8 mouse cellular contexts compared by ENCODE assay signal in genomic region chr11:49712555-49713335, GRCm38 (mm10). TPM values are rescaled to one million over a fixed set of nuclear protein-coding genes. Genes with fewer than 3 reads are reported as not detected.
DNase-seq lines count a peak whose midpoint lies in the region; ATAC-seq and TF ChIP-seq lines count a peak whose summit lies in the region.

TSS of gene Cnot6 (minus strand) at chr11:49712723.

- ATAC-seq in common myeloid progenitor, adult 5-6 weeks (replicated peaks; ENCODE audit: low read depth, poor library complexity, severe bottlenecking), result peak; percentile 95
- peak; percentile 98 for ATAC-seq in hindbrain, postnatal 0 days
- ATAC-seq in megakaryocyte, adult 5-6 weeks (ENCODE audit: poor library complexity, severe bottlenecking), result peak; percentile 99

- H3K27me3 ChIP-seq in hindbrain, postnatal 0 days (ENCODE audit: insufficient read depth, low read length), result no peaks in the 10 kb centered on the region

- H3K4me2 ChIP-seq in hindbrain, postnatal 0 days (ENCODE audit: low read depth, low read length), result peak within 1 kb of the TSS; percentile 67

- peak within 1 kb of the TSS; percentile 88 for H3K27ac ChIP-seq in gastrocnemius, adult 2 months
- peak within 1 kb of the TSS; percentile 90 for H3K27ac ChIP-seq in hindbrain, postnatal 0 days
- peak within 1 kb of the TSS; percentile 88 for H3K27ac ChIP-seq in left cerebral cortex, adult 2 months

- H3K4me3 ChIP-seq in gastrocnemius, adult 2 months, result peak within 1 kb of the TSS; percentile 97
- H3K4me3 ChIP-seq in hindbrain, postnatal 0 days (ENCODE audit: low read length), result peak within 1 kb of the TSS; percentile 63
- peak within 1 kb of the TSS; percentile 94 for H3K4me3 ChIP-seq in left cerebral cortex, adult 2 months

- no peaks in the 10 kb centered on the region for H3K36me3 ChIP-seq in hindbrain, postnatal 0 days (ENCODE audit: insufficient read depth, low read length)

- H3K9me3 ChIP-seq in hindbrain, postnatal 0 days (ENCODE audit: low read length), result no peaks in the 10 kb centered on the region

- intact Hi-C loops in gastrocnemius, adult 2 months (cut with DNase I), result loop anchor here (5.0 kb wide), 2 partner anchors 60 to 135 kb away; partner anchors contain the start of gene Mapk9
- intact Hi-C loops in left cerebral cortex, adult 2 months (cut with DNase I), result loop anchor here (5.0 to 10.0 kb wide), 3 partner anchors 60 to 878 kb away; partner anchors contain the start of gene Mapk9

- TF ChIP-seq CTCF in gastrocnemius, adult 2 months (IDR thresholded peaks at IDR 0.05), result no peak
- no peak for TF ChIP-seq CTCF in hindbrain, postnatal 0 days (IDR thresholded peaks at IDR 0.05; ENCODE audit: low read depth)
- no peak for TF ChIP-seq CTCF in left cerebral cortex, adult 2 months (IDR thresholded peaks at IDR 0.05)

- peak within 1 kb of the TSS; percentile 85 for H3K9ac ChIP-seq in hindbrain, postnatal 0 days (replicated peaks; ENCODE audit: low read length)

- peaks cover 12% of the 10 kb centered on the region; the same call in 1 of the 2 replicates for H3K4me1 ChIP-seq in hindbrain, postnatal 0 days (ENCODE audit: insufficient read depth, low read length)

- DNase-seq in ZHBTc4 (ENCODE audit: low read depth, low spot score), result peak; percentile 100
- DNase-seq in gastrocnemius, adult 2 months, result peak; percentile 99
- peak; percentile 98 for DNase-seq in hindbrain, postnatal 0 days (ENCODE audit: low spot score)
- DNase-seq in left cerebral cortex, adult 2 months (ENCODE audit: extremely low spot score in 1 of 2, low spot score in 2 of 2), result peak; percentile 98 to 99
- peak; percentile 98 to 99 for DNase-seq in right cerebral cortex, adult 2 months (ENCODE audit: low spot score in 2 of 2)
- peak; percentile 98 for DNase-seq in urinary bladder, postnatal 14 days (ENCODE audit: low spot score)

- under 1% methylated on average over 52 of the region's 65 CpGs for WGBS in hindbrain, postnatal 0 days

RNA-seq across cellular contexts. Expression of gene Cnot6, which starts in this region (rescaled TPM):
- total RNA-seq in common myeloid progenitor, adult 5-6 weeks (2017), result 96.7 and 119 TPM in 2 replicates
- total RNA-seq in gastrocnemius, adult 2 months (2021), result 10 to 100 TPM in 1 of 2 experiments, 1 to 10 TPM in 1; 8.1 to 14.5 TPM
- total RNA-seq in hindbrain, postnatal 0 days (2014; rRNA removed), result 32.0 and 38.5 TPM in 2 replicates
- 32.7 and 33.0 TPM in 2 replicates for polyA plus RNA-seq in hindbrain, postnatal 0 days (2015; fragmentation: Nextera tagmentation; extraction: Ambion mirVana)
- 10 to 100 TPM; 48.7 to 50.8 TPM for total RNA-seq in left cerebral cortex, adult 2 months (2021)
- 65.2 and 67.0 TPM in 2 replicates for total RNA-seq in megakaryocyte, adult 5-6 weeks (2015)
- 45.4 and 58.5 TPM in 2 replicates for total RNA-seq in megakaryocyte, adult 5-6 weeks (2017)

Comparison
In these comparisons a context has a peak if more than half of its experiments do, and no peak if none do; other contexts are left out.
1. Peak in every context shown above with its lines: DNase-seq, ATAC-seq, H3K4me3 ChIP-seq and H3K27ac ChIP-seq.